Mouse (Mus musculus): ENCODE data around the gene Utp20. TPM values are rescaled to one million over a fixed set of nuclear protein-coding genes. Genes with fewer than 3 reads are reported as not detected.
"Not testable (repeated sequence)": the region's sequence is repeated elsewhere in the genome, so short reads cannot be mapped to it uniquely, and the experiment has no call there.

Utp20 gene
- polyA plus RNA-seq, 1 experiment from 2014 or later, result 15.6 TPM

- ATAC-seq (ENCODE audit: borderline replicate concordance, extremely low read depth, low FRiP score, low TSS enrichment); H3K27me3 ChIP-seq; H3K4me1 ChIP-seq; H3K27ac ChIP-seq; H3K9me3 ChIP-seq: not testable (repeated sequence)
- under 1% methylated on average over 6 of the region's 6 CpGs for WGBS
- peaks cover 12% of the 10 kb centered on the region for H3K36me3 ChIP-seq
- H3K4me3 ChIP-seq, result peak overlapping the region; percentile 86
- peak overlapping the region; percentile 74 for H3K4me2 ChIP-seq
- H3K9ac ChIP-seq, result peak overlapping the region; percentile 41
Measured at GRCm38 (mm10) chr10:88826947-88827306, 323 bp upstream of the Utp20 start.

DNA sequence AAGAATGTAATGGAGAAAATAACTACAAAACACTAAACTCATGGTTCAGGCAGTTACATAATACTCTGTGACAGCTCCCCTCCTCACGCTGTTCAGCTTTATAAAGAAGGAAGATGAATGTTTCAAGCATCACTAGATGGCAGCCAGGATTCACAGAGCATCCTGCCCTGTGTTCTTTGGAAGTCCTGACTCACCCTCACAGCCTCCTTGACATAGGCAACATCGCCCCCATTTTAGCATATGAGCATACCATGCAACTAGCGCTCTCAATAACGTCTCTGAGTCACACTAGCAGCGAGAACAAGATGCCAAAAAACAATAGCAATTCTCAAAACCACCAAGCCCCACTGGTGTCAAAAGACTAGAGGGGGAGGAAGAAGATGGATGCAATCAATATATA, 9.3 kb downstream of the Utp20 start:
- Histone ChIP-seq H3K4me1 (no peaks in the 10 kb centered on the region), H3K4me3 (no peak overlapping the region), H3K9ac (no peak overlapping the region), H3K9me3 (no peaks in the 10 kb centered on the region), H3K36me3 (peaks cover 72% of the 10 kb centered on the region), H3K27ac (no peak overlapping the region), H3K27me3 (no peaks in the 10 kb centered on the region), H3K4me2 (no peak overlapping the region)
- ATAC-seq (ENCODE audit: borderline replicate concordance, extremely low read depth, low FRiP score, low TSS enrichment), result no peak
- 93% methylated on average over 5 of the region's 5 CpGs for WGBS

GRCm38 (mm10) chr10:88815256-88815655, 11.3 kb downstream of the Utp20 start:
- no peaks in the 10 kb centered on the region for H3K27me3 ChIP-seq
- no peaks in the 10 kb centered on the region for H3K4me1 ChIP-seq
- H3K9ac ChIP-seq, result no peak overlapping the region
- no peak overlapping the region for H3K4me2 ChIP-seq
- 84% methylated on average over 2 of the region's 2 CpGs for WGBS
- H3K27ac ChIP-seq, result no peak overlapping the region
- H3K9me3 ChIP-seq, result no peaks in the 10 kb centered on the region
- no peak overlapping the region for H3K4me3 ChIP-seq
- ATAC-seq (ENCODE audit: borderline replicate concordance, extremely low read depth, low FRiP score, low TSS enrichment), result no peak
- H3K36me3 ChIP-seq, result peaks cover 66% of the 10 kb centered on the region

DNA sequence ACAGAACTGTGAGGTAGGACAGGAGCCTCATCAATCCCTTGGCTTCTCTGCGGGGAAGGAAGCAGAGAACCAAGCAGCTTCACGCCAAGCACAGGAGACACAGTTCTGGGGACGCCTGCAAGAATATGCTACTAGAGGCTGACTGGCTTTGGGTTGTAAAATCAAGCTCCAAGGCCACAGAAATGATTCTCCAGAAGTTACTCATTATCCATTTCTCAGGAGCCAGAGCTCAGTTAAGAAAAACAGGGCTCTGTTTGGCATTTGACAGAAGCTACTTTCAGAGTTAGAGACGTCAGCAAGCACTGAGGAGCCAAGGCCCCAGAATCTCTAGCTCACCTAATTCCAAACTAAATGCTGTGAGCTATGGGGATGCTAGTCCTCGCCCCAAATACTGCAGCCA, 14.9 kb downstream of the Utp20 start:
- no peak for ATAC-seq (ENCODE audit: borderline replicate concordance, extremely low read depth, low FRiP score, low TSS enrichment)
- 94% methylated on average over 5 of the region's 5 CpGs for WGBS

GRCm38 (mm10) chr10:88802236-88802635, 24.4 kb downstream of the Utp20 start:
- H3K27ac ChIP-seq, result no peak overlapping the region
- no peaks in the 10 kb centered on the region for H3K9me3 ChIP-seq
- no peak for ATAC-seq (ENCODE audit: borderline replicate concordance, extremely low read depth, low FRiP score, low TSS enrichment)
- 100% methylated on average over 3 of the region's 3 CpGs for WGBS
- no peak overlapping the region for H3K4me2 ChIP-seq
- H3K36me3 ChIP-seq, result peaks cover 37% of the 10 kb centered on the region
- no peak overlapping the region for H3K4me3 ChIP-seq
- H3K4me1 ChIP-seq, result no peaks in the 10 kb centered on the region
- H3K27me3 ChIP-seq, result no peaks in the 10 kb centered on the region
- no peak overlapping the region for H3K9ac ChIP-seq

More for the DNA sequence above, 14.9 kb downstream of the Utp20 start:
- Histone ChIP-seq H3K4me1 (no peaks in the 10 kb centered on the region), H3K9ac (no peak overlapping the region), H3K36me3 (peaks cover 66% of the 10 kb centered on the region), H3K27ac (no peak overlapping the region), H3K27me3 (no peaks in the 10 kb centered on the region), H3K4me2 (no peak overlapping the region), H3K9me3 (no peaks in the 10 kb centered on the region), H3K4me3 (no peak overlapping the region)

- H3K9me3 ChIP-seq, result no peaks in the 10 kb centered on the region
- ATAC-seq (ENCODE audit: borderline replicate concordance, extremely low read depth, low FRiP score, low TSS enrichment), result no peak
- H3K4me1 ChIP-seq, result no peaks in the 10 kb centered on the region
- no peaks in the 10 kb centered on the region for H3K27me3 ChIP-seq
- no peak overlapping the region for H3K9ac ChIP-seq
- WGBS, result 89% methylated on average over 7 of the region's 7 CpGs
- no peak overlapping the region for H3K27ac ChIP-seq
- H3K4me2 ChIP-seq, result no peak overlapping the region
- H3K36me3 ChIP-seq, result peaks cover 45% of the 10 kb centered on the region
- no peak overlapping the region for H3K4me3 ChIP-seq
Measured at GRCm38 (mm10) chr10:88799381-88799780, 27.2 kb downstream of the Utp20 start.

DNA sequence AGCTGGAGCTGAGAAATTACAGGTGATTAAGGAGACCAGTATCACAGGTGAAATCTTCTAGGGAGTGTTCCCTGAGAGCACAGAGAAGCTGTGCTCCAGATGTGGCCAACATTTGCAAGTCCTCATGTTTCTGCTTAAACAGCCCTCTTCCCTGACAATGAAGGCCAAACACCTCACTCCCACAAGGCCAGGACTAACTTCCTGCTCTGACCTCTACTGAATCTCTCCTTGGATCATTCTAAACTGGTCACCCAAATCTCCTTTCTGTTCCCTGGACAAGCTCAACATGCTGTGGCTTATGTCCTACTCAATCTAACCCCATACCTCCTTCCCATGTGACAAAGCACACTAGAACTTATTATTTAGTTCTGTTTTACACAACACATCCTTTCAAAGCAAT, 29.2 kb downstream of the Utp20 start:
- ATAC-seq (ENCODE audit: borderline replicate concordance, extremely low read depth, low FRiP score, low TSS enrichment), result no peak
- no peaks in the 10 kb centered on the region for H3K27me3 ChIP-seq

GRCm38 (mm10) chr10:88796939-88797338, 29.7 kb downstream of the Utp20 start:
- Histone ChIP-seq H3K9me3 (no peaks in the 10 kb centered on the region), H3K9ac (no peak overlapping the region), H3K4me2 (no peak overlapping the region), H3K4me3 (no peak overlapping the region), H3K27me3 (no peaks in the 10 kb centered on the region), H3K27ac (no peak overlapping the region), H3K4me1 (no peaks in the 10 kb centered on the region), H3K36me3 (peaks cover 49% of the 10 kb centered on the region)
- no peak for ATAC-seq (ENCODE audit: borderline replicate concordance, extremely low read depth, low FRiP score, low TSS enrichment)
- WGBS, result 87% methylated on average over 4 of the region's 4 CpGs

More for the DNA sequence above, 29.2 kb downstream of the Utp20 start:
- H3K27ac ChIP-seq, result no peak overlapping the region
- no peak overlapping the region for H3K9ac ChIP-seq
- H3K4me3 ChIP-seq, result no peak overlapping the region
- H3K4me2 ChIP-seq, result no peak overlapping the region
- no peaks in the 10 kb centered on the region for H3K4me1 ChIP-seq
- no peaks in the 10 kb centered on the region for H3K9me3 ChIP-seq
- peaks cover 44% of the 10 kb centered on the region for H3K36me3 ChIP-seq

DNA sequence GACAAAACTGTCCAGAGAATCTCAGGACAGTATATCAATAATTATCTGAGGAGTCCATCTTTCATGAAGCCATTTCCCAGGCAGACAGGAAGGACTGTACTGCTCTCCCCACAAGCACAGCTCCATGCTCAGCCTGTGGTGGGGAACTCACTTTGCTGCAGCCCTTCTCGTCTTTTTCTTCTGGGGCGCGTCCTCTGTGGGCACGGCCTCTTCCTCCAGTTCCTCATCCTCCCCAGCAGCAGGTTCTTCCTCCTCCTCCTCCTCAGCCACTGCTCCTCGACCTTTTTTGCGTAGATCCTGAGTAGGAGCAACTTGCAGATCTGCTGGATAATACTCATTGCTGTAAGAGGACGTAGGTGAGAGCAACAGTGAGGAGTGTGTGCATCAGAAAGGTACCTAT, 31.4 kb downstream of the Utp20 start:
- Histone ChIP-seq H3K4me2 (no peak overlapping the region), H3K36me3 (peaks cover 60% of the 10 kb centered on the region)
- WGBS, result 88% methylated on average over 7 of the region's 7 CpGs

GRCm38 (mm10) chr10:88794606-88795005, 32.0 kb downstream of the Utp20 start:
- WGBS, result 80% methylated on average over 8 of the region's 8 CpGs
- no peaks in the 10 kb centered on the region for H3K9me3 ChIP-seq
- no peak overlapping the region for H3K4me3 ChIP-seq
- no peaks in the 10 kb centered on the region for H3K27me3 ChIP-seq
- H3K9ac ChIP-seq, result no peak overlapping the region
- H3K27ac ChIP-seq, result no peak overlapping the region
- ATAC-seq (ENCODE audit: borderline replicate concordance, extremely low read depth, low FRiP score, low TSS enrichment), result no peak
- H3K4me1 ChIP-seq, result no peaks in the 10 kb centered on the region
- peaks cover 60% of the 10 kb centered on the region for H3K36me3 ChIP-seq
- H3K4me2 ChIP-seq, result no peak overlapping the region

More for the DNA sequence above, 31.4 kb downstream of the Utp20 start:
- ATAC-seq (ENCODE audit: borderline replicate concordance, extremely low read depth, low FRiP score, low TSS enrichment), result no peak
- Histone ChIP-seq H3K27me3 (no peaks in the 10 kb centered on the region), H3K9me3 (no peaks in the 10 kb centered on the region), H3K9ac (no peak overlapping the region), H3K4me3 (no peak overlapping the region), H3K4me1 (no peaks in the 10 kb centered on the region), H3K27ac (no peak overlapping the region)

DNA sequence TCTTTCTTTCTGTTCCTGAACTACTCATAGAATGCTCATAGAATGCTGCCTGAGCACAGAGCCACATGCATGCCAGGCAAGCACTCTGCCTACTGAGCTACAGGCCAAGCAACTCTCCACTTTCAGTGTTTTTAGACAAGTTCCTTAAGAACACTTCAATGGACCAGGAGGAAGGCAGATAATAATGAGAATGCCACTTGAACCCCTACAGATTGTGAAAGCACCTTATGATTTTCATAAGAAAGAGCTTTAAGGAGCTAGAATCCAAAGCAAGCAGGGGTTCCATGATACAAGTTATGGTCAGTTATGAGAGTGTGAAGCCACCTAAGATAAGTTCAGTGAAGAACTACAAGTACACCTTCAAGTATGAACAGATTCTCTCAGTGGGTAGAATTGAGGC, 32.9 kb downstream of the Utp20 start:
- no peak overlapping the region for H3K9ac ChIP-seq
- no peak overlapping the region for H3K4me2 ChIP-seq
- H3K4me1 ChIP-seq, result no peaks in the 10 kb centered on the region
- H3K36me3 ChIP-seq, result peaks cover 54% of the 10 kb centered on the region
- no peak overlapping the region for H3K27ac ChIP-seq
- H3K9me3 ChIP-seq, result no peaks in the 10 kb centered on the region
- no peak for ATAC-seq (ENCODE audit: borderline replicate concordance, extremely low read depth, low FRiP score, low TSS enrichment)
- no peak overlapping the region for H3K4me3 ChIP-seq
- no peaks in the 10 kb centered on the region for H3K27me3 ChIP-seq

DNA sequence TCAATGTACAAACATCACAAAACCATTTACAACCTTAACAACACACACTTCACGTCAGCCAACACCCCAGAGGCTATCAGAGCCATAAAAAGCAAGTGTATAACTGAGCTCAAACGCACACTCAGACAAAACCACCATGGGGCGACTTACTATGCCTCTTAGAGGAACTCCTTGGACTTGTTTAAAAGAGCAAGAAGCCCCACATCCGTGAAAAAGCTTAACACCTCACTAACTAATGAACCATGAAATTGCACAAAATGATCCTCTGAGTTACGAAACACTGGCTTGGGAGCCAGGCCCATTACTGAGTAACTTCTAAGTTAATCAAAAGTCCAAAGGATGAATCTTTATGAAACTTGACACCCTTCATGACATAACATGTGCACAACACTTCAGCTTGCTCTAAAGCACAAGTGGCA, 42.1 kb downstream of the Utp20 start:
- no peak for ATAC-seq (ENCODE audit: borderline replicate concordance, extremely low read depth, low FRiP score, low TSS enrichment)
- Histone ChIP-seq H3K27me3 (no peaks in the 10 kb centered on the region), H3K9me3 (no peaks in the 10 kb centered on the region), H3K4me3 (no peak overlapping the region), H3K4me2 (no peak overlapping the region), H3K36me3 (peaks cover 29% of the 10 kb centered on the region), H3K9ac (no peak overlapping the region), H3K27ac (no peak overlapping the region), H3K4me1 (no peaks in the 10 kb centered on the region)
- 66% methylated on average over 5 of the region's 5 CpGs for WGBS

DNA sequence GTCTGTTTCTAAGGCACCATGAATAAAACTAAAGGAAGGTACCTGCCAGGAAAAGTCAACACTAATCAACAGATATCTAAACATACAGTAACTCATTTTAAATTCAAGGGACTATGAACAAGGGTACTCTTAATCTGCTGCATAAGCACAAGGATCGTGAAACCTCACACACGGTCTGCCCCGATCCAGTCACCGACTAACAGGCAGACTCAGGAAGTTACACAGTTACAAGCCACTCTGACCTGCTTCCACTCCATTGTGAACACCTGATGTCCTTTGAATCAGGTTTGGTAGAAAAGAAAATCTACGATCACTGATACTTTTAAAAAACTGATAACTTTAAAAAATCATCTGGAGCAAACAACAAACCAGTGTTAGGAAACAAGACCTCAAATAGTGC, 42.7 kb downstream of the Utp20 start:
- Histone ChIP-seq H3K4me1 (no peaks in the 10 kb centered on the region), H3K36me3 (peaks cover 32% of the 10 kb centered on the region), H3K27me3 (no peaks in the 10 kb centered on the region), H3K4me2 (no peak overlapping the region), H3K27ac (no peak overlapping the region), H3K9me3 (no peaks in the 10 kb centered on the region), H3K9ac (no peak overlapping the region), H3K4me3 (no peak overlapping the region)
- ATAC-seq (ENCODE audit: borderline replicate concordance, extremely low read depth, low FRiP score, low TSS enrichment), result no peak
- 86% methylated on average over 5 of the region's 5 CpGs for WGBS
